Mouse (Mus musculus) Muller cell, postnatal 12 days (primary cell): Measurements from ENCODE around the gene Prcd.
"Not testable (repeated sequence)": the region's sequence is repeated elsewhere in the genome, so short reads cannot be mapped to it uniquely, and the experiment has no call there.

Experiments
- DNase-seq: peaks from one replicate; pipeline ENCODE4 v3.0.0-alpha.2; 2015; ENCODE audit errors: inconsistent ontology term

The Prcd gene

GRCm38 (mm10) chr11:116668381-116668825, 15.1 kb downstream of the Prcd start:
- DNase-seq: no peak

GRCm38 (mm10) chr11:116668839-116669238, 15.5 kb downstream of the Prcd start:
- DNase-seq: no peak

GRCm38 (mm10) chr11:116669316-116669715, 16.0 kb downstream of the Prcd start:
- DNase-seq: no peak

GRCm38 (mm10) chr11:116669787-116670365, 16.5 kb downstream of the Prcd start:
- DNase-seq: no peak

- no peak for DNase-seq
Observed at GRCm38 (mm10) chr11:116670386-116670785, 17.1 kb downstream of the Prcd start.

- peak; percentile 98 for DNase-seq
Observed at GRCm38 (mm10) chr11:116671112-116671844, 17.9 kb downstream of the Prcd start.

- no peak for DNase-seq
Observed at GRCm38 (mm10) chr11:116671845-116672434, 18.6 kb downstream of the Prcd start.

GRCm38 (mm10) chr11:116672595-116672994, 19.3 kb downstream of the Prcd start:
- no peak for DNase-seq

GRCm38 (mm10) chr11:116673410-116673809, 20.1 kb downstream of the Prcd start:
- no peak for DNase-seq

- no peak for DNase-seq
Observed at GRCm38 (mm10) chr11:116674616-116675379, 21.5 kb downstream of the Prcd start.

- not testable (repeated sequence) for DNase-seq
Observed at GRCm38 (mm10) chr11:116675429-116675828, 22.1 kb downstream of the Prcd start.

- no peak for DNase-seq
Observed at GRCm38 (mm10) chr11:116676175-116676976, 23.0 kb downstream of the Prcd start.

- no peak for DNase-seq
Observed at GRCm38 (mm10) chr11:116677711-116678441, 24.5 kb downstream of the Prcd start.

GRCm38 (mm10) chr11:116679148-116679547, 25.8 kb downstream of the Prcd start:
- no peak for DNase-seq

- no peak for DNase-seq
Observed at GRCm38 (mm10) chr11:116680321-116681091, 27.2 kb downstream of the Prcd start.

GRCm38 (mm10) chr11:116681147-116681546, 27.8 kb downstream of the Prcd start:
- no peak for DNase-seq

GRCm38 (mm10) chr11:116682501-116683144, 29.3 kb downstream of the Prcd start:
- DNase-seq: no peak

GRCm38 (mm10) chr11:116683777-116684176, 30.4 kb downstream of the Prcd start:
- DNase-seq: no peak

GRCm38 (mm10) chr11:116685729-116686128, 32.4 kb downstream of the Prcd start:
- no peak for DNase-seq
